Mouse (Mus musculus) adrenal gland, adult 2 months (tissue): Measurements from ENCODE around the gene Naa50. TPM values are rescaled to one million over a fixed set of nuclear protein-coding genes. Genes with fewer than 3 reads are reported as not detected.

Experiments used
- DNase-seq: peaks from one replicate; pipeline ENCODE4 v3.0.0; 2021
- polyA plus RNA-seq: library from polyadenylated mRNA; depleted of rRNA; stranded (reverse); fragments of >200 nt; gene quantifications from 2 replicates; pipeline ENCODE4 v1.2.3, GENCODE M21; 2012; rRNA removed
- total RNA-seq, 2 experiments: library from RNA; stranded (reverse); gene quantifications; 2 replicates each; pipeline ENCODE4 v1.2.3; 2021

Naa50 gene
- total and polyA plus RNA-seq, 3 experiments, result 22.8 to 81.3 (median 73.5) TPM

GRCm38 (mm10) chr16:44200146-44200545 lies 60.5 kb downstream of the Naa50 start:
- DNase-seq, result no peak

GRCm38 (mm10) chr16:44204331-44204730 lies 64.7 kb downstream of the Naa50 start:
- no peak for DNase-seq

GRCm38 (mm10) chr16:44205973-44206372 lies 66.3 kb downstream of the Naa50 start:
- DNase-seq, result no peak

- DNase-seq, result no peak
Measured at GRCm38 (mm10) chr16:44210156-44211053, 70.8 kb downstream of the Naa50 start.

GRCm38 (mm10) chr16:44211054-44211414 lies 71.4 kb downstream of the Naa50 start:
- no peak for DNase-seq

GRCm38 (mm10) chr16:44212703-44213102 lies 73.1 kb downstream of the Naa50 start:
- no peak for DNase-seq

Other genes starting within 250 kb of the Naa50 start
- 10 to 100 TPM; 28.0 TPM for gene Qtrt2, start 213.0 kb upstream of the Naa50 start, total RNA-seq
- 6.2 and 15.6 TPM in 2 replicates for gene Qtrt2, start 213.0 kb upstream of the Naa50 start, polyA plus RNA-seq
- 1 to 10 TPM; 1.1 TPM for gene Zdhhc23, start 160.0 kb upstream of the Naa50 start, total RNA-seq
- 0.19 and 0.33 TPM in 2 replicates for gene Zdhhc23, start 160.0 kb upstream of the Naa50 start, polyA plus RNA-seq
- gene Gramd1c, start 76.5 kb upstream of the Naa50 start, total RNA-seq, result 1 to 10 TPM in 1 of 2 experiments, under 1 TPM in 1; 0.97 to 1.8 TPM
- gene Gramd1c, start 76.5 kb upstream of the Naa50 start, polyA plus RNA-seq, result 0.03 TPM in 2 replicates
- gene Atp6v1a, start 125 bp upstream of the Naa50 start, total RNA-seq, result 100 to 1,000 TPM; 140 to 162 TPM
- 10.5 and 12.9 TPM in 2 replicates for gene Atp6v1a, start 125 bp upstream of the Naa50 start, polyA plus RNA-seq
- 10 to 100 TPM; 17.0 to 24.6 TPM for gene Usf3, start 33.4 kb downstream of the Naa50 start, total RNA-seq
- gene Usf3, start 33.4 kb downstream of the Naa50 start, polyA plus RNA-seq, result 3.1 and 5.0 TPM in 2 replicates
- gene Sidt1, start 193.4 kb downstream of the Naa50 start, total RNA-seq, result 10 to 100 TPM in 1 of 2 experiments, 1 to 10 TPM in 1; 8.5 to 10.3 TPM
- gene Sidt1, start 193.4 kb downstream of the Naa50 start, polyA plus RNA-seq, result 6.3 and 8.4 TPM in 2 replicates
- gene Spice1, start 207.3 kb downstream of the Naa50 start, total RNA-seq, result 10 to 100 TPM; 14.9 to 26.9 TPM
- 4.4 and 4.9 TPM in 2 replicates for gene Spice1, start 207.3 kb downstream of the Naa50 start, polyA plus RNA-seq